Mouse (Mus musculus) bone marrow macrophage, adult 2 months (primary cell): ENCODE data around the gene Ythdf1.

Experiments
- CTCF ChIP-seq: IDR thresholded peaks from 2 replicates; pipeline ENCODE4 v1.5.1; 2012; ENCODE audit warnings: low read depth, mild to moderate bottlenecking, low read length, moderate library complexity
- POLR2A ChIP-seq: IDR thresholded peaks from 2 replicates; pipeline ENCODE4 v1.6.1; 2012; ENCODE audit warnings: mild to moderate bottlenecking, low read depth, low read length, borderline replicate concordance

- TF ChIP-seq CTCF (no peak), POLR2A (no peak)
Measured at GRCm38 (mm10) chr2:180890422-180891074, 30.2 kb downstream of the Ythdf1 start.
